Mouse (Mus musculus) cerebellum, postnatal 25 days (tissue): Measurements from ENCODE around the gene Tsga10.

Source experiments
- DNase-seq, 2 experiments: peaks; one replicate each; pipeline ENCODE4 v3.0.0; 2021; ENCODE audit warnings: mixed read lengths in 2 of 2

Gene Tsga10

GRCm38 (mm10) chr1:37866286-37866685 is at the start of gene Tsga10:
Tsga10 (minus strand) TSS chr1:37866429.
- DNase-seq = no peak

- no peak for DNase-seq
Measured at GRCm38 (mm10) chr1:37912751-37913150, 46.5 kb upstream of the Tsga10 start.

- peak in 1 of 2 experiments; percentile 34 for DNase-seq
Measured at GRCm38 (mm10) chr1:37903178-37903577, 36.9 kb upstream of the Tsga10 start.

GRCm38 (mm10) chr1:37900288-37900687 is 34.1 kb upstream of the Tsga10 start:
- DNase-seq = no peak

GRCm38 (mm10) chr1:37899816-37900215 is 33.6 kb upstream of the Tsga10 start:
- no peak for DNase-seq

- no peak for DNase-seq
Measured at GRCm38 (mm10) chr1:37894606-37895005, 28.4 kb upstream of the Tsga10 start.

GRCm38 (mm10) chr1:37891400-37891799 is 25.2 kb upstream of the Tsga10 start:
- no peak for DNase-seq

GRCm38 (mm10) chr1:37890025-37890652 is 23.9 kb upstream of the Tsga10 start, which contains the start of the genes Mitd1 and Mrpl30:
Mitd1 (minus strand) TSS chr1:37890411.
Mrpl30 (plus strand) TSS chr1:37890477.
- peak; percentile 93 to 96 for DNase-seq

GRCm38 (mm10) chr1:37889206-37889605 is 23.0 kb upstream of the Tsga10 start:
- DNase-seq = no peak

- DNase-seq = no peak
Measured at GRCm38 (mm10) chr1:37884451-37884850, 18.2 kb upstream of the Tsga10 start.

GRCm38 (mm10) chr1:37883411-37883810 is 17.2 kb upstream of the Tsga10 start:
- DNase-seq = no peak

GRCm38 (mm10) chr1:37877736-37878460 is 11.7 kb upstream of the Tsga10 start:
- DNase-seq = no peak

GRCm38 (mm10) chr1:37873157-37873556 is 6.9 kb upstream of the Tsga10 start:
- DNase-seq = no peak

GRCm38 (mm10) chr1:37872131-37873067 is 6.2 kb upstream of the Tsga10 start:
- DNase-seq = peak; percentile 77 to 86

- peak; percentile 40 to 47 for DNase-seq
Measured at GRCm38 (mm10) chr1:37871704-37872103, 5.5 kb upstream of the Tsga10 start, which contains the start of gene Lipt1. Lipt1 (plus strand) TSS chr1:37871738.

GRCm38 (mm10) chr1:37869362-37869761 is 3.1 kb upstream of the Tsga10 start:
- DNase-seq = no peak

- no peak for DNase-seq
Measured at GRCm38 (mm10) chr1:37868640-37869039, 2.4 kb upstream of the Tsga10 start.

- no peak for DNase-seq
Measured at GRCm38 (mm10) chr1:37867684-37868322, 1.6 kb upstream of the Tsga10 start.

GRCm38 (mm10) chr1:37867056-37867455 is 827 bp upstream of the Tsga10 start:
- peak; percentile 46 to 65 for DNase-seq

GRCm38 (mm10) chr1:37865401-37866215 is 621 bp downstream of the Tsga10 start:
- DNase-seq = peak in 1 of 2 experiments; percentile 22
